Mouse (Mus musculus): ENCODE measurements at regions not wholly inside any gene's neighbourhood (a gene's known extent, or its start where the extent isn't known, plus 50 kb on each side); places are given as distances from the start of the nearest gene placed in this dataset.

DNA sequence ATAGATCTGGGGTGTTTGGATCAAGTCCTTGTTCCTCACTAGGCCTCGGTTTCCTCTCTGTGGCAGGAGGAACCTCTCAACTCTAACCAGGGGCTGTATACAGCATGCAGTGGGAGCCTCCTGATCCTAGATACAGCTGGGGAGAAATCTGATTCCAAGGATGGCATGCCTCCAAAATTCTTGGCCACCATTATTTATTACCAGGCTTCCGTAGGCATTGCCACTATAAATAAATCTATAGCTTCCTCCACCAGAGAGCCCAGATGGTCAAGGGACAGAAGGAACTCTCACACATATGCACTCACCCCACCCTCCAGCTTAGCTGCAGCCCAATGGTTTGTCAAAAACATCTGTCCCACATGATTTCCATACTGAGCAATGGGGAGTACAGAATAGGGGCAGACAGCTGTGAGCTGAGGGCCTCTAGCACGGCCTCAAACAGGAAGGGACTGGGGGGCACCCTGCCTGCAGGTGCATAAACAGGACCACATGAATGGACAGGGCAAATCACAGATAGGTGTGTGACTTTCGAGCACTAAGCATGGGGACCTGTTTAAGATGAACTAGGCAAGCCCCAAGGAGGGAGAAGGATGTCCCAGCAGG is 100.8 kb upstream of the Mgme1 start:
- DNase-seq (ENCODE audit: low read depth, low spot score): no peak

DNA sequence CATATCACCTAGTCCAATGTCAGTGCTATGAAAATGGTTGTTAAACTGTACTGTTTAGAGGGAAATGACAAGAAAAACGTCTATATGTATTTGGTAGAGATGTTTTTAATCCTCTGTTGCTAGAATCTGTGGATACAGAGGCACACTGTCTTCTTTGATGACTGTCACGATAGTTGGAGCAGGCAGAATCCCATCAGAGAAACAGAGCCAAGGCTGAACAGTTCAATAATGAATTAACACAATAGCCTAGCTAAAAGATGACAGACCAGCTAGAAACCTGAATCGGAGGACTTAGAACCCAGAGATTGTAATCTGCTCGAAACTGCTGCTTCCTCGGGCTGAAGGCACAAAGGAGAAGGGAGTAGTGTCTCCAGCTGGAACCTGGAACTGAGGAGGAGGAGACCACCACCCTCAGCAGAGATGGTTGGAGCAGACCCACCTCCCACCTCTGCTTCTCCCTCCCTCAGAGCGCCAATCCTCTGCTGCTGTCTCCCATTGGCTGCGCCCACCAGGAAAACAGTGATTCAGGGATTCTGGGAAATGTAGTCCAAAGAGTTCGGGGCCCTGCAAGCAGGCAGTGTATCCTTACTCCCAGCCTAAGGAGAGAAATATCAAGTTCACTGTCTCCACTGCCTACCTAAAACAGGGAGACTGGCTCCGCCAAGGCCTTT is 98.2 kb upstream of the Mgme1 start:
- DNase-seq (ENCODE audit: low read depth, low spot score): peak; percentile 60

DNA sequence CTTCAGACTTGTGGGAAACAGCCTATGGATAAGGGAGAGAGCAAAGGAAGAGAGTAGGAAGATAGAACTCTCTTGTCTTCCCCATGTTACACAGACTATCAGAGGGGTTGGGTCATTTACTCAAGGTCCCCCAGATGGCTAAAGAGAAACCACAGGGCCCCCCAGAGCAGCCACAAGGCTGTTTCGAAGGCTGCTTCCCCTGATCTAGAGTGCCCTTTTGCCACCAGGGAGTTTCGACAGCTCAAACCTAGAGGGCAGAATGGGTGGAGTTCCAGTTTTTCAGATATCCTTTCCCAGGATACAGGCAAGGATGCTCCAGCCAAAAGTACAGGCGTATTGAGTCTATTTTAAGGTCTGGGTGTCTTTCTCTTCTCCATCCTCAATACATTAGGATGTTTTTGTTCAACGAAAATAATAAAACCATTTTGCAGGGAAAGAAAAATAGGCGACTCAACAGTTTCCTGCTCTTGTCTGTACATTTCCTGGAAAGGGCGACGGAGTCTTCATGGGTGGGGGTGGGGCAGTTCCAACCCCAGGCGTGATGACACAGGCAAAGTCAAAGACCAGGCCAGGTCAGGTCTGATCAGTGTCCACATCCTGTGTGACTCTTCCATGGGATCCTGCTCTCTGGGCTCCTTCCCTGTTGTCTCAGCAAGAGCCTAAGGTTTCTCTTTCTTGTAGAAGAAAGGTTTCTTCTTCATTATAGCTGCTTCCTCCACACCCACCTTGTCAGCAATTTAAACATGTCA is 96.9 kb upstream of the Mgme1 start:
- DNase-seq (ENCODE audit: low read depth, low spot score): no peak

DNA sequence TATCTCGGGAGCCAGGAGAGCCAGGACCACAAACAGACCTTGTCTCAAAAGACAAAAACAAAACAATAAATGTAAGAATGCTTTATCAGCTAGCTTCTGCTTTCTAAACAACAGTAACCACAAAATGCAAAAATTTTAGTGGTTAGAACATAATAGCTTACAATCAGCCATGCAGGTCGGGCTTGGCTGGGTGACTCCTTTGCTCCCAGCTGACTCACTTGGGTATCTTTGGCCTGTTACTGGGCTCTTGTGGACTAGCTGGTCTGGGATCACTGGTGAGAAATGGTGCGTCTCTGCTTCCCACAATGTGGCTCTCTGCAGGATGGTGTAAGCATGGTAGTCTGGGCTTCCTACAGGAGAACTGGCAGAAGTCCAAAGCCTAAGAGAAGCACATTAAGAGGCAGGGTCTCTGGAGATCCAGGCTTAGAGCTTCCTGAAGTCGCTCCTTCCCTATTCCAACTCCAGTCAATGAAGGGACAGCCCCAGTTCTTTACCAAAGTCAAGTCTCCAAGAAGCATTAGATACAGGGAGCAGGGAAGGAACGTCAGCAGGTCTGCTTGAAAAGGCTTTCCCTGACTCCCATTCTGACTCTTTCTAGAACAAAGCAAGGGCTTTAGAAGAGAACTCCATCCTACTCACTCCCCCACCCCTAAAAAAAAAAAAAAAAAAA is 96.0 kb upstream of the Mgme1 start:
- no peak for DNase-seq (ENCODE audit: low read depth, low spot score)

DNA sequence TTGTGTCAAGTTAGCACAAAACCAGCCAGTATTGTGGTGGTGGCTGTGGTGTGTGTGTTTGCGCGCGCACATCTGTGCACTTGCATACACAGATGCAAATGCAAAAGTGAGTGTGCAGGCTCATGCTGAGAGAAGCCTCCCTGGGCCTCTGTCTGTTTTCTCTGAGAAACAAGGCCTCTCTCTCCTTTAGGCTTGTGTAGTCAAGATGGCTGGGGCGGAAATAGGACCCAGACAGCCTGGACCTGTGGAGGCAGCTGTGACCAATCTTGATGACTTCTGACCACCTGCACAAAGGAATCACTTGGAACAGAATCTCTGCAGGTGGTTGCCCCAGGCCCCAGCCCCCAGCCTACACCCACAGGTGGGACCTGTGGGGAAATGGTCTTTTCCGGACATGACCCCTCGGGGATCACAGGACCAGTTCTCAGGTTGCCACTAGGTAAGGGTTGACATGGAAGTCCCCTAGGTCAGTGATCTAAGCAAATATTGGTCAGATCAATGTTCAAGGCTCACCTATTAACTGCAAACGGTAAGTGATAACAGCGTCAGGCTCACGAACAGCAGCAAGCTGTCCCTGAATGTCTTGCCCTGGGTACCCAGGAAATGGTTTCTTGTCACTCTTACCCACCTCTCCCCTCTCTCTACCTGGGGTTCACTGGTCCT is 93.8 kb upstream of the Mgme1 start:
- no peak for DNase-seq (ENCODE audit: low read depth, low spot score)

DNA sequence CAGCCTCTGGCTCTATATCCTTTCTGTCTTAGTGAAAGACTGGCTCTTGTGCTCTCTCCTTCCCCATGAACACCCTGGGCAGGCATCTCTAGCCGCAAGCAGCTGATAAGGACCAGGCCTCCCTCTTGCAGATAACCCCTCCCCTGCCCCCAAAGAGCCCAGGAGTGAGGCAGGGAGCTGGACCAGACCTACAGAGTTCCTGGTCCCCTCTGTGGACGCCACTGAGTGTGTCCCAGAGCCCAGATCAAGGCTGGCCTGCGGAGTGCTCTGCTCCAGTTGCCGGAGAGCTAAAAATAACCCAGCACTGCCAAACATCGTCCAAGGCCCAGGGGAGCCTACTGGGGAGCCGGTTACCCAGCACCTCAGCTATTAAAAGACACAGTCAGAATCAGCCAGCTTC is 93.2 kb upstream of the Mgme1 start:
- DNase-seq (ENCODE audit: low read depth, low spot score): no peak

DNA sequence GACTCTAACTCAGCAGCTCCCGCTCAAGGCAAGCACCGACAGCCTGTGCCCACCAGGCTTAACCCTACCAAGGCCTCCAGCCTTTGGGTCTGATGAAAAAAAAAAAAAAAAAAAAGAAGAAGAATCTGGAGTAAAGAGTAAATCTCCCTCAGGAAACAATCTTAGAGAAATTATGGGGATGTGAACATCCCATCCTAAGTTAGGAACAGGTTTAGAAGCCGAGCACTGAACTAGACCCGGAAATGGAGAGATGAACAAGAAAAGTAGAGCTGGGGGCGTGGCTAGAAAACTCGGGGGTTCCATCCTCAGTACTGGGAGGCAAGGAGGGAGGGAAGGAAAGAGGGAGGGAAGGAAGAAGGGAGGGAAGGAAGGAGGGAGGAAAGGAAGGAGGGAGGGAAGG is 92.5 kb upstream of the Mgme1 start:
- DNase-seq (ENCODE audit: low read depth, low spot score): no peak

DNA sequence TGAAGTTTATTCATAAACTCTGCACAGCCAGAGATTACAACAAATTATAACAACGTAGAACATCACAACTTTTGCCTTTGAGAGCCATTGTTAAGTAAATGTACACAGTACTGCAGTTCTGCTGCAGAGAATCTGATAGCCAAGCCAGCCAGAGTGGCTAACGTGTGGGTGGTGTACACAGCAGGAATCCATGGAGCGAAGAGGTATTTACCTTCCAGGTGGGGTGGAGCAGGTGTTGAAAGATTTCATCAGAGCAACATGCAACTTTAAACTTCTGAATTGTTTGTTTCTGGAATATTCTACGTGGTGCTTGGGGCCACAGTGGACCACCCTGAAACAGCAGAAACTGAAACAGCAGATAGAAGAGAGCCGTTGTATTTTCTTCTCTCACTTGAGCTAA is 88.4 kb upstream of the Mgme1 start:
- DNase-seq (ENCODE audit: low read depth, low spot score): no peak

DNA sequence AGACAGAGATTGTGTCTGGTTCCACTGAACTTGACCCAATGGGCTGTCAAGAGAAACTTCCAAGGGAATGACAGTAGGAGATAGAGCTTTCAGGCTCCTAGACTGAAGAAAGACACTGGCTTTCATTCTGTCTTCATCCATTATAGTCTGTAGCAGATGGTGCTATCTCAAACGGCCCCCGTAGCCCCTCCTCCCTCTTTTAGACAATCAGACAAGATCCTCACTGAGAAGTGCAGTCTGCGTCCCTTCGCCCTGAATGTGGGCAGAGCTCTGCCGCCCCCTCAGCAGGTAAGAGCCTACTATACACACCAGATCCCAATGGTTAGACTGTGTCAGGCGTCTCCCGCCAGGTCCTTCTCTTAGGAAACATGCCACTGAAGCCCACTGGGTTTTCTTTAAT is 87.9 kb upstream of the Mgme1 start:
- DNase-seq (ENCODE audit: low read depth, low spot score): no peak

DNA sequence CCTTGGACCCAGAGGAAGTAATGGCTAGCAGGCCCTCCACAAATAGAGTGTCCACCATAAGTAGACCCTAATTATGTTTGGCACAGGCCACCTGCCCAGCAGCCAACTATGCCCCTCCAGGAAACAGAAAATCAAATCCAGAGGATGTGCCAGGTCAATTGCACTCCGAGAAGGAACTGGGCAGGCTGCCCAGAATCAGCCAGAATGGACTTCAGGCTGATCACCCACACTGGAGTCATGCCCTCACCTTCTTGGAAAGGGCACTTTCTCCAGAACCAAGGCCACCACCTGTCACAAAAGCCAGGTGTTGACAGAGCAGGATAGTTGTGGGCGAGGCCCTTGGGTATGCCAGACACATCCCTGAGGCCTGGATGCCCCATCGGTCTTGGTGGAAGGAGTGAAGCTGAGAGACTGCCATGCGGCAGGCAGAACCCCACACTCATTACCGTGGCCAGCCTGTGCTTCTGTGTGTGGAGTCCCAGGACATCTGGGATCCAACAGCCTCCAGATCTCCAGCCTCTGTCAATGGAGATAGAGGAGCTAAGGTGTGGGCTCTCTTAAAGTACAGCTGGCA is 87.0 kb upstream of the Mgme1 start:
- DNase-seq (ENCODE audit: low read depth, low spot score): no peak

DNA sequence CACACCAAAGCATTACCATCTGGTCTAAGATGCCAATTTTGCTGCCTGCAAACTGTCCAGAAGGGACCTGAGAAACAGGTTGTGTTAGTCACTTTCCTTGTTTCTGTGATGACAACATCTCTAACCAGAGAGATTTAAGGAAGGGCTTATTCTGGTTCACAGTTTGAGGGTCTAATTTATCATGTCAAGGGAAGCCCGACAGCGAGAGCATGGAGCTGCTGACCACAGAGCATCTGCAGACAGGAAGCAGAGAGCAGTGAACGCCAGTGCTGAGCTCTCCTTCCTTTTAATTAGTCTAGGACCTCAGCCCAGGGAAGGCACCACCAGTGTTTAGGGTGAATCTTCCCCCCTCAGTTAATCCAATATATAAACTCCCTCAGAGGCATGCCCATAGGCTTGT is 85.3 kb upstream of the Mgme1 start:
- DNase-seq (ENCODE audit: low read depth, low spot score): no peak

DNA sequence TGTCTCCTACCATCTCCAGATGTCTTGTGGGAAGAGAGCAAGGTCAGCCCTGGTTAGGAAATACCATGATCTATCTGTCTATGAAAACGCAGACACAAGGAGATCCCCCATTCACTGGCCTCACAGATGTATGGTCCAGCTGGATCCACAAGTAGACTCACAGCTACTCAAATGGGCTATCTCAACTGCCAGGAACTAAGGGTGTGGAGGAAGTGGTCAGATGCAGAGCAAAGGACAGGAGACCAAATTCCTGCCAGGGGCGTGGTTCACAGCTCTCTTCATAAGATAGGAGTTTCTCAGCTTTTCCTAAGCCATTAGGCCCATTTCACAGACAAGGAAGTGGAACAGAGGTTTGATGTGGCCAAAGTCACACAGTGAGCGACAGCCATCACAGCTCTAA is 84.0 kb upstream of the Mgme1 start:
- no peak for DNase-seq (ENCODE audit: low read depth, low spot score)

DNA sequence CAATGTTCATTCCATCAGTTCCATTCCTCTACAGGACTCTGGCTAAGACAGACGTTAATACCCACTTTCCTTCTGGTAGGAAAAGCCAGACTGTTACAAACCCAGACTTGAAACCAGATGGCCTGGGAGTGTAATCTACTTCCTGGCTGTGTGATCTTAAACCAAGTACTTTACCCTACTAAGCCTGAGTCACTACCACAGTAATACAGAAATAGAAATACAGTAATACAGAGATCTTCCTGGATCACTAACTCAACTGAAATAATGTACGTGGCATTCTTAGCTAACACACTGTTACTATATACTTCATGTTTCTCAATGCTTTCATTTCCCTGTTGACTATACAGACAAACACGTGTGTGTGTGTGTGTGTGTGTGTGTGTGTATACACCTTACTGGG is 82.4 kb upstream of the Mgme1 start:
- DNase-seq (ENCODE audit: low read depth, low spot score): no peak

DNA sequence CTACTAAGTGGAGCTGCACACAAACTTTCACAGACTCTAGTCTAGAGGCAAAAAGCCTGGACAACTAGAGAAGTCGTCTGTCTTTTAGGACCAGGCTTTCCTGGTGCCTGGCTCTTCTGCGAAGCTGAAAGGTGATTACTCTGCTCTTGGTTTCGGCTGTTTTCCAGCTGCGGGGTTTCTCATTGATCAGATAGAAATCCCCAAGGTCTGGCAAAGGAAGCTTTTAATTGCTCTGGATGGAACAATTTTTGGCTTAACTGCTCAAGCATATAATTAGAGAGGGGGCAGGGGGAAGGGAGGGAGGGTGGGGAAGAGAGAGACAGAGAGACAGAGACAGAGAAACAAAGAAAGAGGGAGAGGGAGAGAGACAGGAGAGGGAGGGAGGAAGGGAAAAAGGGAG is 82.0 kb upstream of the Mgme1 start:
- no peak for DNase-seq (ENCODE audit: low read depth, low spot score)

DNA sequence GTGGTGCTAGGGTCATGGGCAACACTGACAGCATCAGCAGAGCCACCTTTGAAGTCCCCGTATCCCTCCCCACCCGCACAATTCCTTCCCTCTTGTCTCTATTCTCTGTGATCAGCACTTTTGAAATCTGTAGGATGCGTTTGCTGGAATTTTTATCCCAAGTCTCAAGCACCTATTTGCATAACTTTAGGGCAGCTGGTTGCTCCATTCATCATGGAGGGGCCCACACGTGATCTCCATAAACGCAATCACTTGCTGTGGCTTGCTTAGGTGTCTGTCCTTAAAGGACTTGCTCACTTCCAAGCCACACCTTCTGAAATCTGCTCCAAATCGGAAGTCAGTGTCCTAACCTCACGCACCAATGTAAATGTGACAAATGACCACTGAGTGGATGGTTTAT is 80.7 kb upstream of the Mgme1 start:
- no peak for DNase-seq (ENCODE audit: low read depth, low spot score)

DNA sequence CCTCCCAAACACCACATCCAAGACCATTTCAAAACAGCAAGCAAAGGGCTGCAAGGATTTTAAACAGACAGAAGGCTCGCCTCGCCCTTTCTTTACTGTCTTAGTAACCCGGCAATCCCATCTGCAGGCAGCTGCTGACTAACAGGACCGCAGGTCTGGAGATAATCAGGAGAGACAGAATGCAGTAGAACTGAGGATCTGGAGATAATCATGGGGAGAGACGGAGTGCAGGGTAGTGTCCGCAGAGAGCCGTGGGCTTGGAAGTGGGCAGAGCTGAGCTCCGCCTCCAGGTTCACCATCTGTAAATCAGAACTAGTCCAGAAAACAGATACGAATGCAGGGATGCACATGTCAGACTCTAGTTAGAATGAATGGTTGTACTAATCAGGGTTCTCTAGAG is 79.4 kb upstream of the Mgme1 start:
- no peak for DNase-seq (ENCODE audit: low read depth, low spot score)

DNA sequence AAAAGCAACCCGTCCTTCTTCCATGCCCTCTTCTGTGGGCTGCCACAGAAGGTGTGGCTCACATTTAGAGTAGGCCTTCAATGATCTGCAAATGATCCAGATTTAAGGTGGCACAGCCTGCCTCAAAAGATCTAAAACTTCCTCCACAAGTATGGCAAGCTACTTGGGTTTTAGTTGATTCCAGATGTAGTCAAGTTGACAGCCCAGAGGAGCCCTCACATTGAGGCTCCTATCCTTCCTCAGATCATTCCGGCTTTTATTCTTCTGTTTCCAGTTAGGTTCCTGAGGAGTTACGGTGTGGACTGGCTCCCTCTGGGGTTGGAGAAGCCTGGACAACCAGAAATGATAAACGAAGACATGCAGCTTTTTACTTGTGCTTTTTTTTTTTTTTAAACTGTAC is 78.8 kb upstream of the Mgme1 start:
- no peak for DNase-seq (ENCODE audit: low read depth, low spot score)

DNA sequence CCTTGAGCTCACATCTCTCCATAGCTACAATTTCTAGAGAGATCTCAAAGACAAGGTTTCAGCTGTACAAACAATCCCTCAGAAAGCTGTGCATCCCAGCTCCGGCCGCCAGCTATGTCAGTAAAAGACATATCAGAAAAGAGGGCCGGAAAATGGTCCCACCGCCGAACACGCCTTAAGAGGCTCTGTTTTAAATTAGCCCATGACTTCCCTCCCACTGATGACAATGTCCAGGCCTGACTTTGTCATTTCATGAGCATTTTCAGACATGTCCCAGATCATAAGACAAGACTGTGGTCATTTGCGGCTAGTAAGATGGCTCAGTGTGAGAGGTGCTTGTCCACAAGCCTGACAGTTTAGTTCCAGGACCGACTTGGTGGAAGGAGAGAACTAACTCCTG is 78.0 kb upstream of the Mgme1 start:
- DNase-seq (ENCODE audit: low read depth, low spot score): no peak

DNA sequence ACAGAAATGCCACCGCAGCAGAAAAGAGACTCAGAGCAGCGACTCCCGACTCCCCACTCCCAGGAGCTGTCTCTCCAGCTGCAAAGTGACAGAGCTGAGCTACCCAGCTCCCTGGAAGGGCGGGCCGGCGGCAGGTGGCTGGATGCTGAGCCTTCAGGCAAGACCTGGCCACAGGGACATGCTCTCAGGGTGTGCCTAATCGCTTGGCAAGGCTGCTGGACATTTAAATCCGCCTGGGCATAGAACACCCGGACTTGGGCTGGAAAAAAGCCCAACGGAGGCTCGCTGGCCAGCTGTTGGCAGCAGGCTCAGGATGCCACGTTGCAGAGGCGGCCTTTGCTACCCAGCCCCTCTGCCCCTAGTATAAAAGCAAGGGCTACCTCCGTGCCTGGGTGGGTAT is 74.6 kb upstream of the Mgme1 start:
- no peak for DNase-seq (ENCODE audit: low read depth, low spot score)

DNA sequence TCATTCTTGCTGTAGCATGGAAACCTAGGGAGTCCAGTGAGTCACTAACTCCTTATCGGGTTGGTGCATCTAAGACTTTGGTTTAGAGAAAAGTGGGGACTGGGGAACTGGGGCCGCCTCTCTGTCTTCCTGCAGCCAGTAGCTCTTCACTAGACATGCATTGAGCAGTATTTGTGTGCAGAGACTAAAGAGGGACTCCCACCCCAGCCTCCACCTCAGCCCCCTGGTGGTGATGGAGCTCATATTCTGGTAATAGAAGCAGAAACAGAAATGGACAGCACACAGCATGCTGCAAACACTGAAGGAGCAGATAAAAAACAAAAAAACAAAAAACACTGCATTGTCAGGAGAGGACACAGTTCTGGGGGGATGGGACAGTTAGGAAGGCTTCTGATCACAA is 73.3 kb upstream of the Mgme1 start:
- DNase-seq (ENCODE audit: low read depth, low spot score): no peak

DNA sequence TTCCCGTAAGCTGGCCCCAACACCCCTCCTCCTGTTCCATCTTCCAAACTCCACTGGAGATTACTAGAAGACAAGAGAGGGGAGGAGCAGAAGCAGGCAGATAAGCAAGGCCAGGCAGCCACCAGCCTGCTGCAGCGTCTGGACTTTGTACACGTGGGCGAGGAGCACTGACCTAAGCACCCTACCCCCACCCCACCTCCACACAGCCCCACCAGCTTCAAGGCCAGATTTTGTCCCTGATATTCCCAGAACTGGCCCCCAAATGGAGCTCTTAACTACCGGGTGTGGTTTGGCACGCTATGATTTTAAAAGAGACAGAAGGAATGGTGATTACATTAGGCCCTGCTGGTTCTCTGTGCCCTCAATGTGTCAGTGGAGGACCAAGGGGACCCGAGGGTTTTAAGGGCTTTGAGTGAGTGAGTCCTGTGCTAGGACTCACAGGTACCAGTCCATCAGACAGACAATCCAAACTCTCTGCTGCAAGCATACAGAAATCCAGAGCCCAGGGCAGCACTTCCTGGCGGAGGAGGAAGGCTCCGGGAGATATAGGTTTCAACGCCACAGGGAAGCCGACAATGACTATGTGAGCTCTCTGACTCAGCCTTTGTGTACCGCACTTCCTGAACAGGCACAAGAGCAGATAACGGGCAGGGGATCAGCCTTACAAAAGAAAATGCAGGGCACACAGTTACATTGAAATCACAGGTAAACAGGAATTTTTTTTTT is 72.0 kb upstream of the Mgme1 start:
- DNase-seq (ENCODE audit: low read depth, low spot score): no peak
